Mouse (Mus musculus) limb, embryonic 11.5 days (tissue): ENCODE data around the gene Ifngr1. TPM values are rescaled to one million over a fixed set of nuclear protein-coding genes. Genes with fewer than 3 reads are reported as not detected.

ENCODE experiments used
- ATAC-seq: fragments of 200-750 bp; cut with Nextera tagmentation; 2 replicates; pipeline ENCODE4 v1.8.0; 2017; ENCODE audit warnings: low read depth; ENCODE audit not compliant: insufficient number of reproducible peaks, low FRiP score, low TSS enrichment
- DNase-seq: peaks from one replicate; pipeline ENCODE4 v3.0.0-alpha.2; 2015; ENCODE audit warnings: low spot score
- H3K27ac ChIP-seq: fragments of 300-500 bp; sonication (generic); replicated peaks from 2 replicates; pipeline ENCODE4 v1.5.1; 2014; ENCODE audit warnings: low read depth, mild to moderate bottlenecking, low read length
- H3K27me3 ChIP-seq: fragments of 300-500 bp; sonication (generic); 2 replicates; pipeline ENCODE4 v1.6.1; 2014; ENCODE audit warnings: mild to moderate bottlenecking, low read length, mixed read lengths; ENCODE audit not compliant: control insufficient read depth, insufficient read depth
- H3K36me3 ChIP-seq: fragments of 300-500 bp; sonication (generic); 2 replicates; pipeline ENCODE4 v1.6.1; 2014; ENCODE audit warnings: mild to moderate bottlenecking, low read length, moderate library complexity, mixed read lengths; ENCODE audit not compliant: control insufficient read depth, insufficient read depth
- H3K4me1 ChIP-seq: fragments of 300-500 bp; sonication (generic); 2 replicates; pipeline ENCODE4 v1.6.1; 2014; ENCODE audit warnings: low read length, mixed read lengths; ENCODE audit not compliant: control insufficient read depth, insufficient read depth
- H3K4me2 ChIP-seq: fragments of 300-500 bp; sonication (generic); 2 replicates; pipeline ENCODE4 v1.6.1; 2014; ENCODE audit warnings: low read depth, mild to moderate bottlenecking, moderate library complexity; ENCODE audit not compliant: severe bottlenecking
- H3K4me3 ChIP-seq: fragments of 300-500 bp; sonication (generic); 2 replicates; pipeline ENCODE4 v1.5.1; 2014; ENCODE audit warnings: low read depth, low read length
- H3K9ac ChIP-seq: fragments of 300-500 bp; sonication (generic); 2 replicates; pipeline ENCODE4 v1.6.1; 2014; ENCODE audit warnings: mild to moderate bottlenecking, low read length
- H3K9me3 ChIP-seq: fragments of 300-500 bp; sonication (generic); 2 replicates; pipeline ENCODE4 v1.6.1; 2016; ENCODE audit warnings: low read length; ENCODE audit not compliant: control insufficient read depth
- WGBS: fragments of 180-500 bp; shearing (Covaris S2); extraction: QIAGEN DNeasy Blood & Tissue Kit; methylation state at CpG from one replicate; pipeline ENCODE4 v1.1.7; 2014; 5-methylcytosine and 5-hydroxymethylcytosine counted together
- polyA plus RNA-seq: library from polyadenylated mRNA; unstranded; fragments of >200 nt; fragmentation: Nextera tagmentation; extraction: Ambion mirVana; gene quantifications from 2 replicates; pipeline ENCODE4 v1.2.1, GENCODE M21; 2014

Gene Ifngr1
- polyA plus RNA-seq, 1 experiment from 2014 or later = 37.6 TPM

- DNase-seq (no peak), ATAC-seq (no peak)
- no peak overlapping the region for H3K4me3 ChIP-seq
- no peaks in the 10 kb centered on the region for H3K9me3 ChIP-seq
- 98% methylated on average over 3 of the region's 3 CpGs for WGBS
- no peaks in the 10 kb centered on the region for H3K4me1 ChIP-seq
- no peak overlapping the region for H3K9ac ChIP-seq
- no peaks in the 10 kb centered on the region for H3K36me3 ChIP-seq
- H3K27me3 ChIP-seq = no peaks in the 10 kb centered on the region
- H3K4me2 ChIP-seq = no peak overlapping the region
- no peak overlapping the region for H3K27ac ChIP-seq
Observed at GRCm38 (mm10) chr10:19562598-19562997, 29.2 kb upstream of the Ifngr1 start.

GRCm38 (mm10) chr10:19563443-19563861, 28.3 kb upstream of the Ifngr1 start:
- Histone ChIP-seq H3K9me3 (no peaks in the 10 kb centered on the region), H3K27me3 (no peaks in the 10 kb centered on the region), H3K27ac (no peak overlapping the region), H3K4me2 (no peak overlapping the region), H3K4me3 (no peak overlapping the region), H3K36me3 (no peaks in the 10 kb centered on the region), H3K4me1 (no peaks in the 10 kb centered on the region), H3K9ac (no peak overlapping the region)
- WGBS = 84% methylated on average over 1 of the region's 1 CpGs
- no peak for DNase-seq
- ATAC-seq = no peak

GRCm38 (mm10) chr10:19567481-19567880, 24.3 kb upstream of the Ifngr1 start:
- H3K36me3 ChIP-seq = no peaks in the 10 kb centered on the region
- no peaks in the 10 kb centered on the region for H3K27me3 ChIP-seq
- no peak overlapping the region for H3K9ac ChIP-seq
- H3K4me3 ChIP-seq = no peak overlapping the region
- no peaks in the 10 kb centered on the region for H3K9me3 ChIP-seq
- no peak overlapping the region for H3K27ac ChIP-seq
- no peaks in the 10 kb centered on the region for H3K4me1 ChIP-seq
- 94% methylated on average over 4 of the region's 4 CpGs for WGBS
- H3K4me2 ChIP-seq = no peak overlapping the region
- ATAC-seq (no peak), DNase-seq (no peak)

- 90% methylated on average over 4 of the region's 4 CpGs for WGBS
Observed at GRCm38 (mm10) chr10:19570288-19570687, 21.5 kb upstream of the Ifngr1 start.

GRCm38 (mm10) chr10:19570716-19571115, 21.0 kb upstream of the Ifngr1 start:
- WGBS = 80% methylated on average over 1 of the region's 1 CpGs
- no peak overlapping the region for H3K4me2 ChIP-seq
- H3K27me3 ChIP-seq = no peaks in the 10 kb centered on the region
- H3K4me3 ChIP-seq = no peak overlapping the region
- H3K9me3 ChIP-seq = no peaks in the 10 kb centered on the region
- no peaks in the 10 kb centered on the region for H3K36me3 ChIP-seq
- no peak overlapping the region for H3K27ac ChIP-seq
- H3K4me1 ChIP-seq = no peaks in the 10 kb centered on the region
- H3K9ac ChIP-seq = no peak overlapping the region
- ATAC-seq (no peak), DNase-seq (no peak)

More at GRCm38 (mm10) chr10:19570288-19570687, 21.5 kb upstream of the Ifngr1 start:
- Histone ChIP-seq H3K4me1 (no peaks in the 10 kb centered on the region), H3K27me3 (no peaks in the 10 kb centered on the region), H3K4me3 (no peak overlapping the region), H3K9ac (no peak overlapping the region), H3K4me2 (no peak overlapping the region), H3K36me3 (no peaks in the 10 kb centered on the region), H3K9me3 (no peaks in the 10 kb centered on the region), H3K27ac (no peak overlapping the region)
- ATAC-seq (no peak), DNase-seq (no peak)

- no peak overlapping the region for H3K27ac ChIP-seq
- DNase-seq (no peak), ATAC-seq (no peak)
- H3K4me2 ChIP-seq = no peak overlapping the region
- no peaks in the 10 kb centered on the region for H3K36me3 ChIP-seq
- WGBS = 90% methylated on average over 3 of the region's 3 CpGs
- H3K9ac ChIP-seq = no peak overlapping the region
- no peaks in the 10 kb centered on the region for H3K27me3 ChIP-seq
- H3K4me1 ChIP-seq = no peaks in the 10 kb centered on the region
- no peaks in the 10 kb centered on the region for H3K9me3 ChIP-seq
- no peak overlapping the region for H3K4me3 ChIP-seq
Observed at GRCm38 (mm10) chr10:19577571-19577970, 14.2 kb upstream of the Ifngr1 start.

- Histone ChIP-seq H3K36me3 (no peaks in the 10 kb centered on the region), H3K9ac (no peak overlapping the region), H3K4me2 (no peak overlapping the region), H3K27ac (no peak overlapping the region), H3K4me3 (no peak overlapping the region), H3K9me3 (no peaks in the 10 kb centered on the region), H3K27me3 (no peaks in the 10 kb centered on the region), H3K4me1 (no peaks in the 10 kb centered on the region)
- ATAC-seq = no peak
- 65% methylated on average over 6 of the region's 6 CpGs for WGBS
- no peak for DNase-seq
Observed at GRCm38 (mm10) chr10:19578001-19578400, 13.7 kb upstream of the Ifngr1 start.

- H3K27me3 ChIP-seq = no peaks in the 10 kb centered on the region
- ATAC-seq (no peak), DNase-seq (no peak)
- H3K9me3 ChIP-seq = no peaks in the 10 kb centered on the region
- no peak overlapping the region for H3K4me2 ChIP-seq
- H3K27ac ChIP-seq = no peak overlapping the region
- no peak overlapping the region for H3K9ac ChIP-seq
- no peak overlapping the region for H3K4me3 ChIP-seq
- no peaks in the 10 kb centered on the region for H3K4me1 ChIP-seq
- no peaks in the 10 kb centered on the region for H3K36me3 ChIP-seq
- WGBS = 71% methylated on average over 9 of the region's 9 CpGs
Observed at GRCm38 (mm10) chr10:19578409-19578986, 13.3 kb upstream of the Ifngr1 start.

GRCm38 (mm10) chr10:19580660-19581059, 11.1 kb upstream of the Ifngr1 start:
- 65% methylated on average over 3 of the region's 3 CpGs for WGBS
- H3K4me2 ChIP-seq = no peak overlapping the region

More at GRCm38 (mm10) chr10:19580660-19581059, 11.1 kb upstream of the Ifngr1 start:
- H3K36me3 ChIP-seq = no peaks in the 10 kb centered on the region
- no peak overlapping the region for H3K9ac ChIP-seq
- DNase-seq (no peak), ATAC-seq (no peak)
- H3K4me1 ChIP-seq = no peaks in the 10 kb centered on the region
- H3K9me3 ChIP-seq = no peaks in the 10 kb centered on the region
- no peak overlapping the region for H3K4me3 ChIP-seq
- H3K27me3 ChIP-seq = no peaks in the 10 kb centered on the region
- no peak overlapping the region for H3K27ac ChIP-seq
